Mouse (Mus musculus) spleen, embryonic (tissue): ENCODE measurements at regions not wholly inside any gene's neighbourhood (a gene's known extent, or its start where the extent isn't known, plus 50 kb on each side); places are given as distances from the start of the nearest gene placed in this dataset.
"Not testable (repeated sequence)": the region's sequence is repeated elsewhere in the genome, so short reads cannot be mapped to it uniquely, and the experiment has no call there.

Experiments used
- CTCF ChIA-PET: fragments of 350-600 bp; sonication (Branson Sonifier 250); formaldehyde crosslinking; loops from one replicate; lab custom pipeline; 2022; lab: Charles Lee

- CTCF ChIA-PET: no interaction called here
Measured at GRCm38 (mm10) chr3:80079801-80080418, 195.6 kb downstream of the Fam198b start.

GRCm38 (mm10) chr3:80081210-80081609 is 196.9 kb downstream of the Fam198b start:
- CTCF ChIA-PET: no interaction called here

- CTCF ChIA-PET: no interaction called here
Measured at GRCm38 (mm10) chr3:80082780-80083519, 198.6 kb downstream of the Fam198b start.

GRCm38 (mm10) chr3:80084168-80084567 is 199.8 kb downstream of the Fam198b start:
- CTCF ChIA-PET: no interaction called here

- CTCF ChIA-PET: no interaction called here
Measured at GRCm38 (mm10) chr3:80099625-80100024, 215.3 kb downstream of the Fam198b start.

GRCm38 (mm10) chr3:80120177-80120736 is 235.9 kb downstream of the Fam198b start:
- CTCF ChIA-PET: no interaction called here

- CTCF ChIA-PET: no interaction called here
Measured at GRCm38 (mm10) chr3:80123666-80124065, 239.3 kb downstream of the Fam198b start.

- CTCF ChIA-PET: no interaction called here
Measured at GRCm38 (mm10) chr3:80124621-80125020, 240.3 kb downstream of the Fam198b start.

- CTCF ChIA-PET: no interaction called here
Measured at GRCm38 (mm10) chr3:80141697-80142096, 257.4 kb downstream of the Fam198b start.

GRCm38 (mm10) chr3:80160473-80160872 is 276.1 kb downstream of the Fam198b start:
- CTCF ChIA-PET: no interaction called here

- CTCF ChIA-PET: no interaction called here
Measured at GRCm38 (mm10) chr3:80181749-80182148, 297.4 kb downstream of the Fam198b start.

GRCm38 (mm10) chr3:80182161-80182560 is 297.8 kb downstream of the Fam198b start:
- CTCF ChIA-PET: not testable (repeated sequence)

- CTCF ChIA-PET: no interaction called here
Measured at GRCm38 (mm10) chr3:80187406-80187805, 303.1 kb downstream of the Fam198b start.

GRCm38 (mm10) chr3:80200904-80201303 is 316.6 kb downstream of the Fam198b start:
- CTCF ChIA-PET: no interaction called here

- CTCF ChIA-PET: no interaction called here
Measured at GRCm38 (mm10) chr3:80204821-80205220, 320.5 kb downstream of the Fam198b start.

- CTCF ChIA-PET: no interaction called here
Measured at GRCm38 (mm10) chr3:80205351-80205750, 321.0 kb downstream of the Fam198b start.

- CTCF ChIA-PET: no interaction called here
Measured at GRCm38 (mm10) chr3:80207022-80207421, 322.7 kb downstream of the Fam198b start.

GRCm38 (mm10) chr3:80208028-80208427 is 323.7 kb downstream of the Fam198b start:
- CTCF ChIA-PET: no interaction called here

GRCm38 (mm10) chr3:80209596-80209995 is 325.3 kb downstream of the Fam198b start:
- CTCF ChIA-PET: no interaction called here

- CTCF ChIA-PET: no interaction called here
Measured at GRCm38 (mm10) chr3:80211323-80212109, 327.2 kb downstream of the Fam198b start.

GRCm38 (mm10) chr3:80248611-80249010 is 364.3 kb downstream of the Fam198b start:
- CTCF ChIA-PET: no interaction called here

GRCm38 (mm10) chr3:80249974-80250373 is 365.6 kb downstream of the Fam198b start:
- CTCF ChIA-PET: no interaction called here
